ENCODE assay signal across 7 mouse cellular contexts in genomic region chr5:28469525-28470202, GRCm38 (mm10). TPM values are rescaled to one million over a fixed set of nuclear protein-coding genes. Genes with fewer than 3 reads are reported as not detected.
DNase-seq lines count a peak whose midpoint lies in the region.

No protein-coding gene starts in this region.

- peak; percentile 15 for DNase-seq in thymus, postnatal 14 days
- no peak for DNase-seq in thymus, postnatal 25 days
- DNase-seq in brain, adult 2 months (ENCODE audit: low read depth, low spot score), result peak; percentile 61
- DNase-seq in heart, adult 8-10 months (ENCODE audit: low spot score), result peak; percentile 10
- DNase-seq in layer of hippocampus, postnatal 25 days (ENCODE audit: extremely low spot score in 1 of 2, low spot score in 1 of 2), result peak; percentile 68 to 74
- DNase-seq in mesoderm, embryonic 11.5 days (ENCODE audit: low read depth, low spot score), result peak; percentile 60
- DNase-seq in urinary bladder, postnatal 10 days (ENCODE audit: low spot score), result peak; percentile 38

RNA-seq across cellular contexts. Expression of gene Shh, which starts 2.6 kb away (rescaled TPM):
- total RNA-seq in heart, adult 8-10 months (2022), result not detected
- total RNA-seq in layer of hippocampus, postnatal 25 days (2021), result 1 to 10 TPM; 1.4 to 1.7 TPM
